Mouse (Mus musculus) gastrocnemius, postnatal 14 days (tissue): ENCODE results near the gene St6galnac3. TPM values are rescaled to one million over a fixed set of nuclear protein-coding genes. Genes with fewer than 3 reads are reported as not detected.

Experiments used
- DNase-seq: peaks from one replicate; pipeline ENCODE4 v3.0.0; 2021; ENCODE audit warnings: mixed read lengths
- intact Hi-C: fragments of 180-260 bp; cut with DNase I; formaldehyde crosslinking; loops from one replicate; pipeline ENCODE4 v1.15.1; 2025; ENCODE audit warnings: low total_unique reads
- total RNA-seq, 2 experiments: library from RNA; stranded (reverse); gene quantifications; 2 replicates each; pipeline ENCODE4 v1.2.3; 2021

Gene St6galnac3
- total RNA-seq, 2 experiments from 2014 or later: 2.9 to 4.4 TPM

DNA sequence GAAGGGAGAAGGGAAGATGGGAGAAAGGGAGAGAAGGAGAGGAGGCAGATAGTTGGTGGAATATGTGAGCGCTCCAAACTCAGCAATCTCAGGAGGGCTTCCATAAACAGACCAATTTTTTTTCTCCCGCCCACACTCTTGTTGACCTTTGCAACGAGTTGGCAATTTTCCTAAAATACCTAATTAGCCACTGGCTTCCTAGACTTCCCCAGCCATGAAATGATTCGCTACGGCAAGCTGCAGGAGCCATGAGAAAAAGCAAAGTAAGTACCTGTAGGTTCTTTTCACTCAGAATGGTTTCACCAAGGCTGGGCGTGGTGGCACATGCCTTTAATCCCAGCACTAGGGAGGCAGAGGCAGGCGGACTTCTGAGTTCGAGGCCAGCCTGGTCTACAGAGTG lies 25.9 kb downstream of the St6galnac3 start:
- DNase-seq: no peak
- intact Hi-C loops: no loop called here

DNA sequence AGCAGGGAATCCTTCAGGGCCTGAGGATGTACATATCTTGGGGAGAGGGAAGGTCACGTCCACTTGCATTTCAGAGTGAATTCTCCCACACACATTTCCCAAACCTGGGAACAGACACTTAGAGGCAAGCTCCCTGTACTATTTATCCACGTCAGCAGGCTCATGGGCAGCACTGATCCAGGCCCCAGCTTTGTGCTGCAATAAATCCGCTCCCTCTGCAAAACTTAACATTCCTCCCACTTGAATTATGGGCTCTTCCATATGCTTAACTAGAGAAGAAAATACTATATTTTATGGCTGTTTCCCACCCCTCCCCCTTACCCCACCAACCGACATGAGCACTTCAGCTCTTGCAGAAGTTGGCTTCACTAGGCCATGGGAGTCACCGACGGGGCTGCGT lies 32.0 kb downstream of the St6galnac3 start:
- intact Hi-C loops: no loop called here
- DNase-seq: no peak

- intact Hi-C loops: no loop called here
- no peak for DNase-seq
These were observed 32.7 kb downstream of the St6galnac3 start for GRCm38 (mm10) chr3:153692206-153692813.

- DNase-seq: no peak
- intact Hi-C loops: no loop called here
These were observed 33.4 kb downstream of the St6galnac3 start for GRCm38 (mm10) chr3:153691537-153691936.

GRCm38 (mm10) chr3:153690553-153690952 lies 34.4 kb downstream of the St6galnac3 start:
- intact Hi-C loops: no loop called here
- DNase-seq: no peak

- DNase-seq: no peak
These were observed 35.1 kb downstream of the St6galnac3 start for GRCm38 (mm10) chr3:153689793-153690291.

DNA sequence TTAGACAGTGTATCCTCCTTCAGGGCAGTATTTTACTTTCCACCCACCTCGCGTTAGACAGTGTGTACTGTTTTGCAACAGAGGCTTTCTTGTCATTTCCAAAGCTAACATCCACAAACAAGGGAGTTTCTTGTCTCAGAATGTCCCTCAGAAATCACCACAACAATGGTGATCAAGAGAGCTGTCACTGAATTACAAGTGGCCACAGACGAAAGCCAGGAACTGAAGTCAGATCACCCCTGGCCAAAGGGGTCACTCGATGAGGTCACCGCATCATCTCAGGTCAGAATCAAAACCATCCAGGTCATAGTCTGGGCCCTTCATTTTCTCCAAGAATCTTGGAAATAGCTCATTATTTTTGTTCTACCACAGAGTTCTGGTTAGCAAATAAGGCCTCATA lies 37.1 kb downstream of the St6galnac3 start:
- intact Hi-C loops: no loop called here
- no peak for DNase-seq

More at GRCm38 (mm10) chr3:153689793-153690291, 35.1 kb downstream of the St6galnac3 start:
- intact Hi-C loops: no loop called here

DNA sequence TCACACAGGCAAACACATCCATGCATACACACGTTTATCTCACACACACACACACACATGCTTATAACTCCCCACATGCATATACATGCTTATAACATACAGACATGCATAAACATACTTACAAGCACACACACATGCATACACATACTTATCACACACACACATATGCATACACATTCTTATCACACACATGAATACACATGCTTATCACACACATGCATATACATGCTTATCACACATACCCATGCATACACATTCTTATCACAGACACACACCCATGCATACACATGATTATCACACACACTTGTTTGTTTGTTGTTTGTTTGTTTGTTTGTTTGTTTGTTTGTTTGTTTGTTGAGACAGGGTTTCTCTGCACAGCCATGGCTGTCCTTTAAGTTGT lies 40.1 kb downstream of the St6galnac3 start:
- intact Hi-C loops: no loop called here

DNA sequence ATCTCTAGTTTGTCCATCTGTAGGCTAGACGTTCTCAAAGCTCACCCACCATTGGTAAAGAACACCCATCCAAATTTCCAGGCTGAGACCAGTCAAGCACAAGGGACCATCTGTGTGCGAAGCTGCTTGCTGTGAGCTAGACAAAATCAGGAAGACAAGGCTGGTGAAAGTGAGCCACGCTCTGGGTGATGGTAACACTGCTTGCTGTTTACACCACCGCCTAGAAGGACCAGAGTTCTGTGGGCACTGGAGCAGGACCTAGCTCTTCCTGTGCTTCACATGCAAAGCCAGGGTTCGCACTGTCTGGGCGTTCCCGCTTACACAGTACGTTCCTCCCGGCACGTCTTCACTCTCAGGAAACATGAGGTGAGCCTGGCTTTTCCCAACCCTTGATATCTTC lies 42.7 kb downstream of the St6galnac3 start:
- DNase-seq: no peak
- intact Hi-C loops: no loop called here

More for the DNA sequence above, 40.1 kb downstream of the St6galnac3 start:
- no peak for DNase-seq

GRCm38 (mm10) chr3:153681720-153682119 lies 43.3 kb downstream of the St6galnac3 start:
- intact Hi-C loops: no loop called here

GRCm38 (mm10) chr3:153675832-153676231 lies 49.1 kb downstream of the St6galnac3 start:
- intact Hi-C loops: no loop called here
- DNase-seq: no peak

More at GRCm38 (mm10) chr3:153681720-153682119, 43.3 kb downstream of the St6galnac3 start:
- no peak for DNase-seq

- DNase-seq: peak; percentile 51
- intact Hi-C loops: no loop called here
These were observed 49.9 kb downstream of the St6galnac3 start for GRCm38 (mm10) chr3:153675073-153675472.

- no peak for DNase-seq
- intact Hi-C loops: no loop called here
These were observed 50.6 kb downstream of the St6galnac3 start for GRCm38 (mm10) chr3:153674359-153674758.

DNA sequence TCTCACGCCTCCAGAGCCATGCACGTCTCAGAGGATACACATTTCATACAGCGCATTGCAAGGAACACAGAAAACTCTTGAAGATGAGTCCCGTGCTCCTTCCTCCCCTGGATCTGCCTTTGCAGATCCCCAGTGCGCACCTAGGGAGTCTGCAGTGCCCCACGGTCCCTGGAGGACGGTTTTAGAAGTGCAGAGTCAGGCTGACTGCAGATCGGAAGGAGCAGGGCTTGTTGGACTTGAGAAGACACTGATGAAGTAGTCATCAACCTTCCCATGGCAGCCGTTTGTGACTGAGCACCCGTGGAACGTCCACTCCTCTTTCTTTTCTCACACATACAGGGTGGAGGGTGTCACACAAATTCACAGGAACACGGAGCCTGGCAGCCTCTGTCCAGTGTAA lies 51.5 kb downstream of the St6galnac3 start:
- DNase-seq: no peak
- intact Hi-C loops: no loop called here

- intact Hi-C loops: no loop called here
- DNase-seq: no peak
These were observed 53.9 kb downstream of the St6galnac3 start for GRCm38 (mm10) chr3:153670953-153671674.

- intact Hi-C loops: no loop called here
- DNase-seq: no peak
These were observed 55.1 kb downstream of the St6galnac3 start for GRCm38 (mm10) chr3:153669737-153670435.

- intact Hi-C loops: no loop called here
These were observed 55.6 kb downstream of the St6galnac3 start for GRCm38 (mm10) chr3:153669329-153669728.

DNA sequence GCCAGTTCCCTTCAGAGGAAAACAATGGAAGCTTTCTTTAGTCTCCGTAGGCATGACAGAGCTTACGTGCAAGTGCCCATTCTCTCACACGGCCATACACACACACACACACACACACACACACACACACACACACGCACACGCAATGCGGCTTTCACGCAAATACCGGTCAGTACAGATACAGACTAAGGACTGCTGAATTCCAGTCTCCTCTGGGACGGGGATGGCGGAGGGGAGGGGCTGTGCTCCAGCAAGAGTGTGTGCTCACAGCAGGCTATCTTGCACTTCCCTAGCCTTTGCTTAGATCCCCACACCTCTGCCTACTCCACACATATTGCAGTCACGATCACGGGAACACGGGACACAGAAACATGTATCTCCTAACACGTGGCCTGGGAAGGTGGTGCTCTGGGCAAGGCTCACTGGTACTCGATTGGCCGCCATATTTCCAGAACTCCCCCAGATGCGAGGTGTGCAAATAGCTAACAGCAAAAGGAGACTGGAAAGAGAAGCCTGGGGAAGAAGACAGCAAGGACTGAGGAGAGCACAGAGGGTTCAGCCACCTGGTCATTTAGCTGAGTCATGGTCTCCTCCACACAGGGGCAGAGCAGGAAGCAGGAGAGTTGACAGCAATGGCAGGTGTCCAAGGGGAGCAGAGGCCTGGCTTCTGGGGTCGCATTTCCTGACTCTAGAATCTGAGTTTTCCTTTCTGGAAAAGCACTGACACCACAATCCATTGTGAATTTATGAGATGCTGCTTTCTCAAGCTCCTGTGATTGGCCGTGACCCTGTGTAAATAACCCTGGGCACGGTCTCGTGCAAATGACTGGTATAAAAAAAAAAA lies 56.3 kb downstream of the St6galnac3 start:
- no peak for DNase-seq
- intact Hi-C loops: no loop called here

More at GRCm38 (mm10) chr3:153669329-153669728, 55.6 kb downstream of the St6galnac3 start:
- DNase-seq: no peak

DNA sequence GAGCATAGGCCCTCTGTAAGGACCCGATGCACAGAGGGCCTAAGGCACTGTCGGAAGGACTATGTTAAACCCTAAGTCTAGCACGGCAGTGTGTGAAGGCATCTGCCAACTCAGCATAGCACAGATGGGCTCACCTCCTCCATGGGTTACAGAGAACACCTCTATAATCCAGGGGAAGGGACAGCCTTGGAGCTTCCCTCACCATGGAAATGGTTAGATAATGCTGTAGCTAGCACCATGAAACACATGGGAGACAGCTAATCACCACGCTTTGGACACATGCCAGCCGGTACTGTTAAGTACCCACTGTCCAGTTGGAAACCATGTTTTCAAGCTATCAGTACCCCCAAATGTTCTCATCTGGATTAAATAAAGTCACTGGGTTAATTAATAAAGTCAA lies 60.3 kb downstream of the St6galnac3 start:
- intact Hi-C loops: no loop called here

More for the DNA sequence above, 60.3 kb downstream of the St6galnac3 start:
- DNase-seq: no peak
